Mouse (Mus musculus) thymus, adult 2 months (tissue): Measurements from ENCODE around the gene Ccdc92.

ENCODE experiments used
- CTCF ChIP-seq: fragments of 200-500 bp; IDR thresholded peaks from 2 replicates; pipeline ENCODE4 v1.5.1; 2012; ENCODE audit warnings: mild to moderate bottlenecking, control low read depth, low read length, moderate library complexity, borderline replicate concordance; ENCODE audit not compliant: control insufficient read depth, poor library complexity, insufficient read depth; ENCODE audit errors: extremely low read depth
- POLR2A ChIP-seq: fragments of 200-500 bp; IDR thresholded peaks from 2 replicates; pipeline ENCODE4 v1.6.1; 2012; ENCODE audit warnings: mild to moderate bottlenecking, low read length, control low read depth, moderate library complexity; ENCODE audit not compliant: control insufficient read depth, poor library complexity, insufficient read depth; ENCODE audit errors: extremely low read depth

GRCm38 (mm10) chr5:124860013-124860412 is 2.2 kb downstream of the Ccdc92 start:
- TF ChIP-seq POLR2A (no peak), CTCF (no peak)
